Mouse (Mus musculus) adrenal gland, adult (tissue): ENCODE data around the gene Dnaic1.
"Not testable (repeated sequence)": the region's sequence is repeated elsewhere in the genome, so short reads cannot be mapped to it uniquely, and the experiment has no call there.

ENCODE experiments used
- DNase-seq, 2 experiments: peaks; one replicate each; pipeline ENCODE4 v3.0.0; 2022 to 2023; ENCODE audit warnings: low spot score in 1 of 2; ENCODE audit not compliant: inconsistent age in 2 of 2

The Dnaic1 gene

GRCm38 (mm10) chr4:41662723-41663122 is 93.1 kb downstream of the Dnaic1 start:
- no peak for DNase-seq

GRCm38 (mm10) chr4:41663614-41664013 is 94.0 kb downstream of the Dnaic1 start:
- no peak for DNase-seq

GRCm38 (mm10) chr4:41664533-41664932 is 95.0 kb downstream of the Dnaic1 start:
- no peak for DNase-seq

GRCm38 (mm10) chr4:41665009-41665675 is 95.6 kb downstream of the Dnaic1 start:
- DNase-seq = peak; percentile 68 to 84

GRCm38 (mm10) chr4:41666646-41667045 is 97.1 kb downstream of the Dnaic1 start:
- no peak for DNase-seq

GRCm38 (mm10) chr4:41670836-41671235 is 101.3 kb downstream of the Dnaic1 start:
- no peak for DNase-seq

- DNase-seq = no peak
Measured at GRCm38 (mm10) chr4:41671500-41671899, 101.9 kb downstream of the Dnaic1 start.

- DNase-seq = no peak
Measured at GRCm38 (mm10) chr4:41671963-41672480, 102.4 kb downstream of the Dnaic1 start.

GRCm38 (mm10) chr4:41672522-41672963 is 103.0 kb downstream of the Dnaic1 start:
- no peak for DNase-seq

GRCm38 (mm10) chr4:41673186-41673585 is 103.6 kb downstream of the Dnaic1 start:
- no peak for DNase-seq

GRCm38 (mm10) chr4:41676248-41677005 is 106.9 kb downstream of the Dnaic1 start:
- DNase-seq = peak; percentile 71 to 87

GRCm38 (mm10) chr4:41677006-41677629 is 107.5 kb downstream of the Dnaic1 start:
- peak; percentile 80 to 92 for DNase-seq

- DNase-seq = peak; percentile 67 to 92
Measured at GRCm38 (mm10) chr4:41678863-41679262, 109.3 kb downstream of the Dnaic1 start.

GRCm38 (mm10) chr4:41679291-41679690 is 109.7 kb downstream of the Dnaic1 start:
- DNase-seq = no peak

GRCm38 (mm10) chr4:41681176-41681575 is 111.6 kb downstream of the Dnaic1 start:
- DNase-seq = no peak

GRCm38 (mm10) chr4:41681947-41682346 is 112.4 kb downstream of the Dnaic1 start:
- DNase-seq = no peak

GRCm38 (mm10) chr4:41682789-41683188 is 113.2 kb downstream of the Dnaic1 start:
- DNase-seq = no peak

- not testable (repeated sequence) for DNase-seq
Measured at GRCm38 (mm10) chr4:41683303-41683702, 113.7 kb downstream of the Dnaic1 start.

GRCm38 (mm10) chr4:41684131-41684930 is 114.8 kb downstream of the Dnaic1 start:
- DNase-seq = not testable (repeated sequence)

GRCm38 (mm10) chr4:41684931-41685453 is 115.4 kb downstream of the Dnaic1 start:
- not testable (repeated sequence) for DNase-seq
